Comparison of ENCODE assay signal across 12 mouse cellular contexts in genomic region chr8:48437523-48438207, GRCm38 (mm10).
A peak's percentile ranks its signal among the peaks of the same experiment; 100 is the strongest.
DNase-seq lines count a peak whose midpoint lies in the region; ATAC-seq and TF ChIP-seq lines count a peak whose summit lies in the region.
"Had no signal": no experiment of that assay in that cellular context is flagged by ENCODE, and none has a peak within 500 bp of the region (broad histone marks: within the 10 kb centered on the region; RNA-seq: fewer than 3 reads in every experiment).

No protein-coding gene starts in this region.

- peaks cover 7% of the 10 kb centered on the region for H3K4me1 ChIP-seq in heart, embryonic 15.5 days (replicated peaks)
- peaks cover 6% of the 10 kb centered on the region; the same call in 1 of the 2 replicates for H3K4me1 ChIP-seq in embryonic facial prominence, embryonic 14.5 days (ENCODE audit: control insufficient read depth, insufficient read depth, low read length)
- peaks cover 19% of the 10 kb centered on the region for H3K4me1 ChIP-seq in hindbrain, embryonic 13.5 days (replicated peaks)
- peaks cover 3% of the 10 kb centered on the region; the same call in 1 of the 2 replicates for H3K4me1 ChIP-seq in midbrain, postnatal 0 days (ENCODE audit: insufficient read depth, low read length)

- no peak for DNase-seq in heart, postnatal 4 days
- DNase-seq in embryonic facial prominence, embryonic 14.5 days (ENCODE audit: low spot score), result peak; percentile 65
- no peak for DNase-seq in midbrain, postnatal 0 days (ENCODE audit: low spot score)
- no peak for DNase-seq in T-cell, adult 2 months (ENCODE audit: low spot score)
- no peak for DNase-seq in layer of hippocampus, postnatal 14 days (ENCODE audit: low spot score in 2 of 2)
- DNase-seq: adrenal gland, postnatal 10 days; lung, adult 18-20 months had no signal

- 45% methylated on average over 16 of the region's 16 CpGs for WGBS in heart, embryonic 15.5 days
- 50% methylated on average over 16 of the region's 16 CpGs for WGBS in embryonic facial prominence, embryonic 14.5 days
- WGBS in hindbrain, embryonic 13.5 days, result 20% methylated on average over 16 of the region's 16 CpGs
- WGBS in midbrain, postnatal 0 days, result 21% methylated on average over 16 of the region's 16 CpGs

- H3K4me2 ChIP-seq in heart, embryonic 15.5 days, result 0 out of 2 replicates have a peak overlapping the region, but pooled peaks have one; percentile 5
- no peak overlapping the region for H3K4me2 ChIP-seq in embryonic facial prominence, embryonic 14.5 days (ENCODE audit: low read depth, low read length)
- H3K4me2 ChIP-seq in hindbrain, embryonic 13.5 days, result peak overlapping the region; percentile 30
- peak overlapping the region; percentile 22 for H3K4me2 ChIP-seq in midbrain, postnatal 0 days (ENCODE audit: low read depth, low read length, poor library complexity, severe bottlenecking)
- H3K4me2 ChIP-seq: embryonic facial prominence, embryonic 12.5 days had no signal

- no peak overlapping the region for H3K27ac ChIP-seq in heart, embryonic 15.5 days
- no peak overlapping the region for H3K27ac ChIP-seq in embryonic facial prominence, embryonic 14.5 days (replicated peaks; ENCODE audit: low read depth, low read length)
- H3K27ac ChIP-seq in hindbrain, embryonic 13.5 days, result no peak overlapping the region; the same call in 1 of the 2 replicates
- H3K27ac ChIP-seq in midbrain, postnatal 0 days (ENCODE audit: low read depth, low read length), result no peak overlapping the region
- H3K27ac ChIP-seq: embryonic facial prominence, embryonic 12.5 days had no signal

- no peak for TF ChIP-seq CTCF in midbrain, postnatal 0 days (IDR thresholded peaks at IDR 0.05)

- no peak overlapping the region for H3K9ac ChIP-seq in heart, embryonic 15.5 days
- no peak overlapping the region for H3K9ac ChIP-seq in embryonic facial prominence, embryonic 14.5 days (ENCODE audit: low read depth, low read length)
- no peak overlapping the region for H3K9ac ChIP-seq in hindbrain, embryonic 13.5 days
- no peak overlapping the region for H3K9ac ChIP-seq in midbrain, postnatal 0 days (replicated peaks; ENCODE audit: low read length, poor library complexity, severe bottlenecking)
- H3K9ac ChIP-seq: embryonic facial prominence, embryonic 12.5 days had no signal

- no peaks in the 10 kb centered on the region for H3K27me3 ChIP-seq in heart, embryonic 15.5 days
- no peaks in the 10 kb centered on the region for H3K27me3 ChIP-seq in embryonic facial prominence, embryonic 14.5 days (replicated peaks; ENCODE audit: control insufficient read depth, insufficient read depth, low read length)
- no peaks in the 10 kb centered on the region for H3K27me3 ChIP-seq in hindbrain, embryonic 13.5 days
- no peaks in the 10 kb centered on the region for H3K27me3 ChIP-seq in midbrain, postnatal 0 days (ENCODE audit: insufficient read depth, low read length)
- H3K27me3 ChIP-seq: embryonic facial prominence, embryonic 12.5 days had no signal

- H3K36me3 ChIP-seq in heart, embryonic 15.5 days, result no peaks in the 10 kb centered on the region
- no peaks in the 10 kb centered on the region for H3K36me3 ChIP-seq in embryonic facial prominence, embryonic 14.5 days (ENCODE audit: control insufficient read depth, insufficient read depth, low read length)
- H3K36me3 ChIP-seq in hindbrain, embryonic 13.5 days, result no peaks in the 10 kb centered on the region
- H3K36me3 ChIP-seq in midbrain, postnatal 0 days (ENCODE audit: insufficient read depth, low read length), result no peaks in the 10 kb centered on the region

- no peaks in the 10 kb centered on the region for H3K9me3 ChIP-seq in heart, embryonic 15.5 days (replicated peaks)
- H3K9me3 ChIP-seq in embryonic facial prominence, embryonic 14.5 days (ENCODE audit: control insufficient read depth, low read length), result no peaks in the 10 kb centered on the region
- no peaks in the 10 kb centered on the region for H3K9me3 ChIP-seq in hindbrain, embryonic 13.5 days
- no peaks in the 10 kb centered on the region for H3K9me3 ChIP-seq in midbrain, postnatal 0 days (ENCODE audit: low read length)
- H3K9me3 ChIP-seq: embryonic facial prominence, embryonic 12.5 days had no signal

- no peak overlapping the region for H3K4me3 ChIP-seq in heart, embryonic 15.5 days
- H3K4me3 ChIP-seq in embryonic facial prominence, embryonic 14.5 days (ENCODE audit: low read depth, low read length), result no peak overlapping the region
- no peak overlapping the region for H3K4me3 ChIP-seq in hindbrain, embryonic 13.5 days
- no peak overlapping the region for H3K4me3 ChIP-seq in midbrain, postnatal 0 days (ENCODE audit: low read depth, low read length)
- H3K4me3 ChIP-seq: embryonic facial prominence, embryonic 12.5 days had no signal

- ATAC-seq in heart, embryonic 15.5 days (replicated peaks; ENCODE audit: insufficient number of reproducible peaks, insufficient read depth, low FRiP score, low read depth), result no peak
- ATAC-seq in embryonic facial prominence, embryonic 14.5 days (ENCODE audit: low read depth), result no peak
- ATAC-seq in hindbrain, embryonic 13.5 days (ENCODE audit: low FRiP score), result peak; percentile 39; the same call in 1 of the 2 replicates
- no peak for ATAC-seq in midbrain, postnatal 0 days (ENCODE audit: low FRiP score)
- ATAC-seq in CD4-positive, CD25-positive, alpha-beta regulatory T cell, adult 4 months, result no peak
- ATAC-seq: Patski had no signal
